Mouse (Mus musculus) forelimb bud, embryonic 11.5 days (tissue): Measurements from ENCODE around the gene Frmd4a.
A peak's percentile ranks its signal among the peaks of the same experiment; 100 is the strongest.
"Not testable (repeated sequence)": the region's sequence is repeated elsewhere in the genome, so short reads cannot be mapped to it uniquely, and the experiment has no call there.

Experiments
- DNase-seq: peaks from one replicate; pipeline ENCODE4 v3.0.0-alpha.2; 2012; ENCODE audit warnings: low read depth, low spot score

Gene Frmd4a

GRCm38 (mm10) chr2:4552486-4552885 is 535.0 kb downstream of the Frmd4a start:
- DNase-seq = no peak

DNA sequence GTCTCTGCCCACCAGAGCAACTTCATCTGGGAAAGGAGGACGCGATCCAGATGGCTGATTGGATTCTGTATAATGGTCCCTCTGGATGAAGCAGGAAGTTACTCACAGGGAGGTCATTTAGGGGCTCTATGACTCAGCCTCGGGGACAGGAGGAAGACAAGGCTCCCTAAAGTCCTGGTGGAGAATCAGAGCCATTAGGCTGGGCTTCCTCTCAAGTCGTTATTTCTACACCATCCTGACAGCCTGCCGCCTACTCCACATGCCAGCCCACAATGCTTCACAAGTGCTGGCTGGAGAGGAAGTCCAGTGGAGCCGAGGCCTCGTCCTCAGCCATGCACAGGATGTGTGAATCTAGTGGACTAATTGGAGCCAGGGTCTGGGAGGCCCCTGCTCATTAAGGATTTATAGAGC is 537.7 kb downstream of the Frmd4a start:
- DNase-seq = no peak

- peak; percentile 73 for DNase-seq
Observed at GRCm38 (mm10) chr2:4556188-4556587, 538.7 kb downstream of the Frmd4a start.

- no peak for DNase-seq
Observed at GRCm38 (mm10) chr2:4557028-4557427, 539.5 kb downstream of the Frmd4a start.

GRCm38 (mm10) chr2:4557466-4557865 is 539.9 kb downstream of the Frmd4a start:
- DNase-seq = no peak

- DNase-seq = no peak
Observed at GRCm38 (mm10) chr2:4558651-4559203, 541.2 kb downstream of the Frmd4a start.

DNA sequence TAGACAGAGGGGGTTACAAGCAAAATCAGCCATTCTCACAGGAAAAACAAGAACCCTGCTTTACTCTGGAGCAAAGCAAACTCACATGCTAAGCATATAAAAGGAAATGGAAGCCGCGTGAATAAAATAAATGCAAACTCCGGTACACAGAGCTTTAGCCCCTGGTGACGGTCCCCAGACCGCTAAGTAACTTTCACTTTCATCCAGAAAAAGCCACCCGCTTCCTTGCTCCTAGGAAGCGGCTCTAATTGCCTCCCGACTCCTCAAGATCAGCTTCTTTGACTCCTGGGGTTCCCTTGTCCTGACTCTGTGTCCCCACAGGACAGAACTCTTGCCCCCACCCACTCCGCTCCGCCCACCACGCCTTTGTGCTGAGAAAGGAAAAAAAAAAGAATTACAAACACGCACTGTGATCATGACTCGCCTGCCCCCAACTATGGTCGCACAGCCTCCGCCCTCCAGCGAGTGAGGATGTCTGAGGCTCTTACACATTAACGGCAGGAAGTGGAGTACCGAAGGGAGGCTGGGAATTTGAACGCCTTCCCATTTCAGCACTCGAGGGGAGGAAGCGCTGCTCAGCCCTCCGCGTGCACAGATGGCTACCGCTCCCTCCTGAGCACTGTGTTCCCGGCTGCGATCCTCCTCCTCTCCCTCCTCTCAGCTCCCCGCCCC is 541.8 kb downstream of the Frmd4a start:
- peak; percentile 80 for DNase-seq

- DNase-seq = no peak
Observed at GRCm38 (mm10) chr2:4559883-4560247, 542.3 kb downstream of the Frmd4a start.

- not testable (repeated sequence) for DNase-seq
Observed at GRCm38 (mm10) chr2:4560516-4560915, 543.0 kb downstream of the Frmd4a start.

DNA sequence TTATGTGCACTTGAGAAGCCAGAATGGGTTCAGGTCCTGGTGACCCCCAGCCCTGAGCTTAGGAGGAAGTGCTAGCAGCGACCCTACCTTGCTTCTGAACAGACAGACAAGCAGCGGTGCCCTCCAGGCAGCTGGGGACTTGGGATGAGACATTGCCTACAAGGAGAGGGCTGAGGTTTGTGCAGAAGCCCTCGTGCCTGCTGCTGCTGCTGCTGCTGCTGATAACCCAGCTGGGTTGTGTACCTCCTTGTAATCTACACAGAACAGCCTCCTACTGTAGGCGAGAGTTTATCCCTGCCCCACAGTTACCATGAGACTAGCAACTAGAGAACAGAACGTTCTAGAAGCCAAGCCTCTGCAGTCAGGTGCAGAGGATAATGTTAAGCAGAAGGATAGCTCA is 543.7 kb downstream of the Frmd4a start:
- no peak for DNase-seq

- no peak for DNase-seq
Observed at GRCm38 (mm10) chr2:4562373-4562772, 544.9 kb downstream of the Frmd4a start.

DNA sequence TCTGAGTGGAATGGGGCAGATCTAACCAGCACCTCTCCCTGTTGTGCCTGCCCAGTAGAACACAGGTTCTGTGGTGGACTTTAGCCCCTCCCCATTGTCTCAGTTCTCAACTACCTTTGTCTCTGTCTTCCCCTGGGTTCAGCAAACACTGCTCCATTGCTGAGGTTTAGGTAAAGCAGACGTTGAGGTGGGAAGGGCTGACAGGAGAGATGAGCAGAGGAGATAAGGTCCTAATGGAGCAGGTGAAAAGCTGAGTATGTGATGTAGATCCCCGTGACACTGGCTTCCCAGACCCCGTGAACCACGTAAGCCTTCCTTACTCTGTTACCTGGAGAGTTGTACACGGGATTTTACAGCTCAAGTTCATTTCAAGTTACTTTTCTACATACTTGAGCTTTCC is 545.3 kb downstream of the Frmd4a start:
- DNase-seq = no peak

DNA sequence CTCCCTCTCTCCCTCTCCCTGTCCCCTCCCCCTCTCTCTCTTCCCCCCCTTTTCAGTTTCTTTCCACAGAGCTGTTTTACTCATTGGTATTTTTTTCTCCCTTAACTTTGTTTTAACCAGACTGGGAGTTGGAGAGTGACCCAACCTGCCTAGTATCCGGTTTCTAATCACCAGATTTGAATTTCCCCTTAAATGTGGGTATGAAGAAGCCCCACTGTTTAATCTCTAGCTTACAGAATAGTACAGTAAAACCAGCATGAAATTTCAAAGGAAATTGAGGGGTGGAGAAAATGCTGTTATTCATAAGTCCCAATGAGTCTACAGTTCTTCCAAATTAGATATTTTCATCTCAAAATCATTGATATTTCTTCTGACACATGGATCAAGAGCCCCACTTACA is 545.8 kb downstream of the Frmd4a start:
- DNase-seq = no peak

DNA sequence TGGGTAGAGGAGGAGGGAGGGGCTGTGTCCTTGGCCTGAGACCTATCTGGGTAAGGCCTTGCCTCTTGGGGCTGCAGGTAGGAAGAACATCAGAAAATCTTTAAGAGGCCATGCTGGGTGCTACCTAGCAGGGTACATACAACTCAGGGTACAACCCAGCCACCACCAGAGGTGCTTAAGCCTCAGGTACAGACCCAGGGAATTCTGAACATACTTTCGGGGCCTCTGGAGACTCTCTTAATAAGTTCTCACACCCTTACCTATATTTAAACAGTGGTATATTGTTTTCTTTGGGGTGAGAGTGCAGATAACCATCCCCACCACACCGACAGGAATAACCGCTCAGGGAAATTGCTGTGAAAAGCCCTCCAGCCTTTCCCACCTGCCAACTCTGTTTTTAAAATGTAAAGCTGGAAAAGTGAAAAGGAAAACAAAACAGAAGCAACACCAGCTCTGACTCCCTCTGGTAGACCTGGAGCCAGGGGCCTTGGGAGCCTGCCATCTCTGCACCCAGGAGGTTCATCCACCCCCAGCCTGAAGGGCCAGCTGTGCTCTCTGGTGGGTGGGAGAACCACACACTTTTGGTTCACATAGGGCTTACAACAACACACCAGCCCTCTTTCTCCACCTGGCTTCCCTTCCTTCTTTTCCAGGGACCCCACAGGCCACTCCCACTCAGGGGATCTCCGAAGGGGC is 548.9 kb downstream of the Frmd4a start:
- no peak for DNase-seq

DNA sequence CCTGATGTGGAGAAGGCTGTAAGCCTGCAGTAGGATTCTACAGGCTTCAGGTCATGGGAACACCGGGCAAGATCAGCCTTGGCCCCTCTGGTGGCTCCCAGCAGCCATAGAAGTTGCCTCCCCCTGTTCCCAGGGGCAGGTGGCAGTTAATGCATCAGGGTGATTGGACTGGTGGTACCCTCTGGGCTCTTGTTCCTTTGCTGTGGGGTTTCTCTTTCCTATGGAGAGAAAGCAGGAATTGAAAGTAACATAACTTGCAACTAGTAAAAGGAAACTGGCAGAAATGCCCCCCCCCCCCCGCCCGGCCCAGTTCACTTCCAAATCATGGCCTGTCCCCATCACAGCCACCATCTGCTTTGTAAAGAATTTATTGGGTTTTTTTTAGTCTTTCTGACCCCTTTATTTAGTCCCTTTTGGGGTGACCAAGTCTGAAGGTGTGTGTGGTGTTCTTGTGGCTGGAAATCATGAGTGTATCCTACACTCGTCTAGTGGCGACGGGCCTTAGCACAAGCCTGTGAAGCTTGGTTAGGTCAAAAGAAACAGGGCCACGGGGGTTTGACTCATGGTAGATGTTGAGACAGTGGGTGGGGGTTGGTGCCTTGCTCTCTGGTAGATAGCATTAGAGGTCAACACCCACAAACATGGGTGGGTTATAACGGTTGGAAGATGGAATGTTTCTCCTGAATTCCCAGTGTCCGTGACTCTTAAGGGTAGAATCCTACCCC is 549.6 kb downstream of the Frmd4a start:
- DNase-seq = no peak

GRCm38 (mm10) chr2:4568967-4569366 is 551.5 kb downstream of the Frmd4a start:
- DNase-seq = no peak

DNA sequence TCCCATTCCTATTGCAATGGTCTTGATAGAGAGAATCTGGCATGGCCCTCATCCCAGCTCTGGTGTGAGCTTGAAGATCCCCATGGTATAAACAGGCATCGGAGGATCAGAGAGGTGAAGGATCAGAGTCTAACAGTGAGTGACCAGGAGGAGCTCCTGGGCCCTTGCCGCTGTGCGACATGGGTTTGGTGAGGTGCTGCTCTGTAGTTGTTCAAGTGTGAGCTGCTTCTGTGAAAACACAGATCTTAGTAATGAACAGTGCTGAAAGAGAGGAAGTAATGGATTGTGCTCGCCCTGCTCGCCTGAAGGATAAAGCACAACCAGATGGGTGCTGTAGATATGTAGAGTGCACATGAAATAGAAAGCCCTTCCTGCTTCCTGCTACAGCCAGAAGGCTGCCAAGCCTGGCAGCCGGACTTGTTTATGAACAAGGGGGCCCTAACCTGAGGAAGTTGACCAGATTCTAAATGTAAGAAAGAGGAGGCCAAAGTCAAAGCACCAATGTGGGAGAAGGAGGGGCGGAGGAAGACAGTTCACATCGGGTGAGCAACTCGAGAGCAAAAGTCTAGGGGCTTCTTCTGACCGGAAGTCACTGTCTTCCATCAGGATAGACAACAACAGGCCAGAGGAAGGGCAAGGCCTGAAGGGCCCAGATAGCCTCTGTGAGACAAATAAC is 552.8 kb downstream of the Frmd4a start:
- no peak for DNase-seq

- DNase-seq = no peak
Observed at GRCm38 (mm10) chr2:4572498-4573263, 555.2 kb downstream of the Frmd4a start.

DNA sequence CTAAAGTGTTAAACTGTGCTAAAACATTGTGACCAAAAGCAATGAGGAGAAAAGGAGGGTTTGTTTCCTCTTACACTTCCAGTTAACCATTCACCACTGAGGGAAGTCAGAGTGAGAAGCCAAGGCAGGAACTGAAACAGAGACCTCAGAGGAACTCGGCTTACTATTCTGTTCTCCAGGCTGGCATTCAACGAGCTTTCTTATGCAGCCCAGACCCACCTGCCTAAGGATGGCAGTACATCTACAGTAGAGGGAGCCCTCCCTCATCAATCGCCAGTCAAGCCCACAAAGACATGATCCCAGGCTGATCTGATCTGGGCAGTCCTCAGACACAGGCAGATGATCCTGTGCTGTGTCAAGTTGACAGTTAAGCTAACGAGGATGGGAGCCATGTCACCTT is 555.9 kb downstream of the Frmd4a start:
- DNase-seq = no peak

- DNase-seq = no peak
Observed at GRCm38 (mm10) chr2:4574251-4574650, 556.7 kb downstream of the Frmd4a start.

GRCm38 (mm10) chr2:4575163-4575562 is 557.6 kb downstream of the Frmd4a start:
- DNase-seq = no peak
